24 mouse cellular contexts compared by ENCODE assay signal in the genomic region with DNA sequence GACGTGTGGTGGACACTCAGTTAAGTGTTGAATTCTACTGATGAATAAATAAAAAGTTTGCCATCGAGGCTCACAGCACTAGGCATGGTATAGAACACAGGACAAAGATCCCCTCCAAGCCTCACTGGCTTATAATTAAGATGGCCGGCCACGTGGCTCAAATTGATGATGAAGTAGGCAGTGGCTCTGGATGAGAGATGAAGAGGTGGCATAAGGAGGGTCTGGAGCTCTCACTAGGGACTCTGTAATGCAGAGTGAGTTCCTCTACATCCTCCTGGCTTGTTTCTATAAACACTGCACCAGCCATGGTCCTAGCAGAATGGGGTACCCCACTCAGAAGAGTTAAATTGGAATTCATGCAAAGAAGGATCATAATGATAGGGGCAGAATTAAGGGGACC.
DNase-seq lines count a peak whose midpoint lies in the region; ATAC-seq and TF ChIP-seq lines count a peak whose summit lies in the region.
"Had no signal": no experiment of that assay in that cellular context is flagged by ENCODE, and none has a peak within 500 bp of the region (broad histone marks: within the 10 kb centered on the region; RNA-seq: fewer than 3 reads in every experiment).

No protein-coding gene starts in this region.

- no peaks in the 10 kb centered on the region for H3K9me3 ChIP-seq in heart, embryonic 11.5 days (replicated peaks; ENCODE audit: control insufficient read depth, low read length)
- no peaks in the 10 kb centered on the region for H3K9me3 ChIP-seq in limb, embryonic 15.5 days
- H3K9me3 ChIP-seq in limb, embryonic 10.5 days (replicated peaks) = no peaks in the 10 kb centered on the region
- H3K9me3 ChIP-seq: embryonic facial prominence, embryonic 10.5 days; embryonic facial prominence, embryonic 12.5 days; forebrain, embryonic 13.5 days; forebrain, embryonic 15.5 days; G1E had no signal

- TF ChIP-seq EP300 in heart, adult 2 months (IDR thresholded peaks at IDR 0.05; ENCODE audit: insufficient read depth, low read depth, low read length) = no peak

- no peaks in the 10 kb centered on the region for H3K4me1 ChIP-seq in heart, adult 2 months (ENCODE audit: control insufficient read depth, insufficient read depth, low read length)
- peaks cover 3% of the 10 kb centered on the region; the same call in 1 of the 2 replicates for H3K4me1 ChIP-seq in heart, embryonic 11.5 days (ENCODE audit: control insufficient read depth, insufficient read depth, low read length)
- H3K4me1 ChIP-seq in limb, embryonic 15.5 days = no peaks in the 10 kb centered on the region
- peaks cover 21% of the 10 kb centered on the region for H3K4me1 ChIP-seq in limb, embryonic 10.5 days
- H3K4me1 ChIP-seq: embryonic facial prominence, embryonic 12.5 days had no signal

- H3K4me3 ChIP-seq in heart, adult 2 months = no peak overlapping the region
- H3K4me3 ChIP-seq in heart, embryonic 11.5 days (ENCODE audit: low read depth, low read length) = no peak overlapping the region
- H3K4me3 ChIP-seq in limb, embryonic 15.5 days = no peak overlapping the region
- H3K4me3 ChIP-seq in limb, embryonic 10.5 days = no peak overlapping the region
- H3K4me3 ChIP-seq: embryonic facial prominence, embryonic 10.5 days; embryonic facial prominence, embryonic 12.5 days; forebrain, embryonic 13.5 days; forebrain, embryonic 15.5 days had no signal

- WGBS in heart, adult 2 months = 87% methylated on average over 4 of the region's 4 CpGs
- 85% methylated on average over 4 of the region's 4 CpGs for WGBS in heart, embryonic 11.5 days (ENCODE audit: insufficient replicate concordance)
- 74% methylated on average over 4 of the region's 4 CpGs for WGBS in limb, embryonic 15.5 days
- WGBS in limb, embryonic 10.5 days = 80% methylated on average over 4 of the region's 4 CpGs

- no peaks in the 10 kb centered on the region for H3K27me3 ChIP-seq in heart, adult 2 months (ENCODE audit: control insufficient read depth, insufficient read depth, low read length)
- no peaks in the 10 kb centered on the region for H3K27me3 ChIP-seq in heart, embryonic 11.5 days (ENCODE audit: control insufficient read depth, insufficient read depth, low read length)
- 0 out of 2 replicates have a peak, but pooled peaks cover under 1% of the 10 kb centered on the region for H3K27me3 ChIP-seq in limb, embryonic 15.5 days
- H3K27me3 ChIP-seq in limb, embryonic 10.5 days (ENCODE audit: low read depth, poor library complexity, severe bottlenecking) = no peaks in the 10 kb centered on the region
- H3K27me3 ChIP-seq: CH12.LX; embryonic facial prominence, embryonic 12.5 days; forebrain, embryonic 13.5 days; forebrain, embryonic 15.5 days; Patski had no signal

- no peak for ATAC-seq in heart, embryonic 11.5 days (replicated peaks; ENCODE audit: insufficient number of reproducible peaks, low FRiP score, low TSS enrichment)
- no peak for ATAC-seq in limb, embryonic 15.5 days (ENCODE audit: insufficient number of reproducible peaks, low FRiP score, low TSS enrichment, low read depth)
- ATAC-seq: activated CD4-positive, CD25-positive, alpha-beta regulatory T cell, adult 4 months; CD4-positive, CD25-positive, alpha-beta regulatory T cell, adult 4 months; forebrain, embryonic 13.5 days; forebrain, embryonic 15.5 days; Patski had no signal

- intact Hi-C loops in heart, adult 2 months (cut with DNase I) = no loop called here
- intact Hi-C loops in heart, postnatal 10 days (cut with DNase I) = no loop called here

- no peak for TF ChIP-seq POLR2A in heart, adult 2 months (IDR thresholded peaks at IDR 0.05; ENCODE audit: insufficient read depth, low read depth, low read length)

- DNase-seq in heart, adult 11 months = peak; percentile 64
- DNase-seq in heart, adult 2 months = no peak
- DNase-seq in heart, postnatal 10 days = no peak
- no peak for DNase-seq in limb, embryonic 10.5 days (ENCODE audit: low spot score)
- DNase-seq: adrenal gland, adult 8-10 months; adrenal gland, postnatal 14 days; adrenal gland, postnatal 36 days; B cell, adult 2 months; cerebellum, adult 11-12 months; cerebellum, adult 2 months; cerebellum, adult 9-10 months; cerebellum, postnatal 10 days; cerebellum, postnatal 25 days had no signal

- no peak overlapping the region for H3K27ac ChIP-seq in heart, adult 2 months
- H3K27ac ChIP-seq in heart, embryonic 11.5 days (ENCODE audit: low read depth, low read length) = peak overlapping the region; percentile 7; the same call in 1 of the 2 replicates
- H3K27ac ChIP-seq in limb, embryonic 15.5 days = 0 out of 2 replicates have a peak overlapping the region, but pooled peaks have one; percentile 51
- no peak overlapping the region for H3K27ac ChIP-seq in limb, embryonic 10.5 days
- H3K27ac ChIP-seq: embryonic facial prominence, embryonic 10.5 days; embryonic facial prominence, embryonic 12.5 days; forebrain, embryonic 13.5 days; forebrain, embryonic 15.5 days had no signal

- TF ChIP-seq CTCF in heart, adult 2 months (IDR thresholded peaks at IDR 0.05) = no peak

- H3K79me2 ChIP-seq in heart, adult 2 months (replicated peaks; ENCODE audit: control insufficient read depth, insufficient read depth, low read length) = no peaks in the 10 kb centered on the region

- H3K9ac ChIP-seq in heart, adult 2 months (ENCODE audit: low read depth, low read length) = no peak overlapping the region
- H3K9ac ChIP-seq in heart, embryonic 11.5 days (ENCODE audit: low read depth, low read length) = no peak overlapping the region
- no peak overlapping the region for H3K9ac ChIP-seq in limb, embryonic 15.5 days
- H3K9ac ChIP-seq: embryonic facial prominence, embryonic 12.5 days; forebrain, embryonic 13.5 days; forebrain, embryonic 15.5 days had no signal

- no peaks in the 10 kb centered on the region for H3K36me3 ChIP-seq in heart, adult 2 months (ENCODE audit: control insufficient read depth, insufficient read depth, low read length)
- H3K36me3 ChIP-seq in heart, embryonic 11.5 days (ENCODE audit: control insufficient read depth, insufficient read depth, low read length) = no peaks in the 10 kb centered on the region
- no peaks in the 10 kb centered on the region for H3K36me3 ChIP-seq in limb, embryonic 15.5 days
- H3K36me3 ChIP-seq in limb, embryonic 10.5 days = no peaks in the 10 kb centered on the region
- H3K36me3 ChIP-seq: embryonic facial prominence, embryonic 10.5 days; embryonic facial prominence, embryonic 12.5 days; forebrain, embryonic 15.5 days; G1E had no signal

- H3K4me2 ChIP-seq in heart, embryonic 11.5 days = no peak overlapping the region
- H3K4me2 ChIP-seq in limb, embryonic 15.5 days = no peak overlapping the region
- H3K4me2 ChIP-seq: embryonic facial prominence, embryonic 12.5 days; forebrain, embryonic 13.5 days; forebrain, embryonic 15.5 days had no signal

Comparison
In these comparisons a context has a peak if more than half of its experiments do, and no peak if none do; other contexts are left out.
1. H3K27ac ChIP-seq: peak in heart, embryonic 11.5 days (single experiment) and limb, embryonic 15.5 days (single experiment); none in heart, adult 2 months (single experiment) and limb, embryonic 10.5 days (single experiment).